Mouse (Mus musculus): ENCODE data around the gene 9030612E09Rik.

DNA sequence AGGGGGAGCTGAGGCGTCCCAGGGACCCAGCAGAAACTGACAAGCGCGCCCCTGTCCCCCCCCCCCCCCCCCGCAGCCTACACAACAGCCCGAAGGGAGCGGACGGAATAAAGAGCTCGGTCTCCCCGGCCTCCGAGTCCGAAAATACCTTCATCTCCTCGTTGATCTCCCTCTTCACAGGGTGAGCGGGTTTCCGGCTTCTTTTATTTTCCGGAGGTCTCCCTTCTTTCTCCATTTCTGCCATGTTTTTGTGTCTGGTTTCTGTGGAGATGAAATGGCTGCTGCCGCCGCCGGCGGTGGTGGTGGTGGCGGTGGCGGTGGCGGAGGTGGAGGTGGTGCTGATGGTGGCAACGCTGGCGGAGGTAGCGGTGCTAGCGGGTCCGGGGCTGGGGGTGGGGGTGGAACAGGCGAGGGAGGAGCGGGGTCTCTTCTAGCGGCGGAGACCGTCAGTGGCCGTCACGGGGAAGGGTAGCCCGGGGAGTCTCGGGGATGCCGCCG is 627 bp upstream of the 9030612E09Rik start:
- TF ChIP-seq CTCF (IDR thresholded peaks at IDR 0.05; ENCODE audit: low read depth) (no peak), EP300 (optimal IDR thresholded peaks at IDR 0.05) (no peak)
